Mouse (Mus musculus): Measurements from ENCODE around the gene Pga5. TPM values are rescaled to one million over a fixed set of nuclear protein-coding genes. Genes with fewer than 3 reads are reported as not detected.

The Pga5 gene
- total RNA-seq, 2 experiments from 2014 or later = not detected

DNA sequence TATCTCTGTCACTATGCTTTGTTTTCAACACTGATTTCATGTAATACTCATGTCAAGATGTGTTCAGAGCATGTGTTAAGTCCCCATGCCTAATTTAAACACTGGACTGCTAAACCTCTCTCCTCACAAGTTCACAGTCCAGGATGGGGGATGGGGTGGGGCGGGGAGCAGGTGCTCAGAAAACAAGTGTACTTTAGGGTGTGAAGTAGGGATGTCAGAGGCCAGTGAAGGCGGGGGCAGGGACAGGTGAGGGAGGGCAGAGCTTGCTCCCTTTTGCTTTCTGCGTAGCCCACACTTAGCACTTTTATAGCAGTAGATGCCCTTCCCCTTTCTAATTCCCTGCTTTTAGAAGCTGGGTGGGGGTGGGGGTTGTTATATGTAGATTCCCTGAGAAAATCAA, 12.8 kb downstream of the Pga5 start:
- no peak for DNase-seq

DNA sequence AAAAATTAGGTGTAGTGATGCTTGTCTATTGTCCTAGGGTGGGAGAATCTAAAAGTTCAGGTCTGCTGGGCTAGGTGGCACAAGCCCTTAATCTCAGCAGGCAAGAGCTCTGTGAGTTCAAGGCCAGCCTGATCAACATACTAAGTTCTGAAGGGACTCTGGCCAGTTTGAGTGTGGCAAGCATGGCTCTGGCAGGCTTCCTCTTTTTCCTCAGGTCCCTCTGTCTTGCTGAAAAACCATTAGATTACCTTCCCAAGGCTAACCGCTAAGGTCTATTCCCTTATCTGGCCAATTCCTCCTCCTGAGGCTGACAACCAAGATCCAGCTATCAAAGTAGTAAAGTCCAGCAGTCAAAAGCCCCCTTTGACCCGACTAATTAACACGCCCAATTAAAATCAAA, 15.2 kb downstream of the Pga5 start:
- DNase-seq = no peak

DNA sequence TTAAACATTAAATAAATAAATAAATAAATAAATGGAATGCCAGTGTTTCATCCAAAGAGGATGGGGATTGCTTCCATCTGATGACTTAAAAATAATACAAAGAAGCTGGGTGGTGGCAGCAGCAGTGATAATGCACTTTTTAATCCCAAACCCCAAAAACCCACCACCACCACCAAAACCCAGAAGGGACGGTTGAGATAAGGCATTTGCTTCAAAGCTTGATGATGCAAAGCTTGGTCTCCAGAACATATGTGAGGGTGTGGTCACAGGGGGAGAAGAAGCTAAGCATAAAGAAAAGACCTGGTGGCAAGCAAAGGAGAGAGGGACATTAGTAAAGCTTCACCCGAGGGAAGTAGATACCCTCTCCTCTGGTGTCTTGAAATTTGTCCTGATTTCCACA, 16.0 kb downstream of the Pga5 start:
- DNase-seq = no peak

DNA sequence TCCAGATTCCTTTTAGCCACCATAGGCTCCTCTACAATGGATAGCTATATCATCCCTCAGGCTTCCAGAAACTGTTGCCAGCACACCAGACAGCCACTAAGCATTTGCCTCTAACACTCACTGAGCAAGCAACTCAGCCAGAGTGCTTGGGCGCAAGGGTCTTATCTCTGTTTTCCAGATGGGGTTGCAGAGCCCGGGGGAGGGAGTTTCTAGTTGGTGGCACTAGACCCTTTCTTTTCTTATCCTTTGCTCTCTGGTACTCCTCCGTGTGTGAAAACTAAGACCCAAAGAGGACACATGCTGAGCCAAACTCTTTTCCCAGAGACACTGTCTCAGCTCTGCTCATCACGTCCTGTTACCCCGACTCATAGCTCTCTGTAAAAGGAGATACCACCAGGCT, 16.5 kb downstream of the Pga5 start:
- no peak for DNase-seq

DNA sequence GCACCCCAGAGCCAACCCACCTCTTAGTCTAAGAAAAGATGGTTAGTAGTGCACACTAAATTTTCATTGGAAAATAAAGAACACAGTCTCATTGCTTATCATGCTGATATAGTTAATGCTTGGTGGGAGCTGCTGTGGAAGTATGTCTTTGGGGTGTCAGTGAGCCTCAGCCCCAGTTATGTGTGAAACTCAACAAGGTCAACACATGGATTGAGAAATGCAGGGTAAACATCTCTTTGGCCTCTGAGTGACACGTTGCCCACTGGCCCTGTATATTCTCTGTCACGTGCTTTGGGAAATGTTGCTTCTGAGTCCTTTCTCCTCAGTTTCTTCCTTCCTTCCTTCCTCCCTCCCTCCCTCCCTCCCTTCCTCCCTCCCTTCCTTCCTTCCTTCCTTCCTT, 19.5 kb downstream of the Pga5 start:
- DNase-seq = no peak

DNA sequence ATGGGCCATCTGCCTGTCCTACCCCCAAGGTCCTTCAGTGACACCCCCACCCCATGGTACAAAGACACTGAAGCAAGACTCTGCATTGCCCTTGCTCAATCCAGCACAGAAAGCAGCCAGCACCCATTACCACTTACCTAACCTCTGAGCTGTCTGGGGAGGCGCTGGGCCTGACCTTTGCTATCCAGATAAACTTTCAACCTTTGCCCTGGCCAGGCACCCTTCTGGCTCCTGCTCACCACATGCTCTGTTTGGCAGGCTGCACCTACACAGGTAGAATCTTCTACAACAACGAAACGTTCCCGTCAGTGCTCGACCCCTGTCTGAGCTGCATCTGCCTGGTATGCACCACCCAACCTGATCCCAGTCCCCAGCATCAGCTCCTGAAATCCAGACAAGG, 20.1 kb downstream of the Pga5 start:
- no peak for DNase-seq

DNA sequence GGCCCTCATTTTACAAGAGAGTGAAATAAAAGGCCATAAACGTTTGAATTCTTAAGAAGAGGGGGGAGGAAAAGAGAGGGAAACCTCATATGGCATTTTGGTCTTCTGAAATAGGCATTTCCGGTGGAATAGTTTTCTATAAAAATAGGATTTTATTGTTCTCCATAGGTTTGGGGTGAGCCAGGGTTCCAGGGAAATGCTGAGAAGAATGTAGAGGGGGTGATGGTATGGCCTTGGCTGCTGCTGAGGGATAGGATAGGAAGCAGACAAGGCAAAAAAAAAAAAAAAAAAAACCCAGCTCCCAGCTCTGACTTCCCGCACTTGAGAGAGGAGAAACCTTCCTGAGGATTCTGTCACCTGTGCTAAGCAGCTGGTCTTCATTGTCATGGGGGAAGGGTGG, 21.8 kb downstream of the Pga5 start:
- no peak for DNase-seq

DNA sequence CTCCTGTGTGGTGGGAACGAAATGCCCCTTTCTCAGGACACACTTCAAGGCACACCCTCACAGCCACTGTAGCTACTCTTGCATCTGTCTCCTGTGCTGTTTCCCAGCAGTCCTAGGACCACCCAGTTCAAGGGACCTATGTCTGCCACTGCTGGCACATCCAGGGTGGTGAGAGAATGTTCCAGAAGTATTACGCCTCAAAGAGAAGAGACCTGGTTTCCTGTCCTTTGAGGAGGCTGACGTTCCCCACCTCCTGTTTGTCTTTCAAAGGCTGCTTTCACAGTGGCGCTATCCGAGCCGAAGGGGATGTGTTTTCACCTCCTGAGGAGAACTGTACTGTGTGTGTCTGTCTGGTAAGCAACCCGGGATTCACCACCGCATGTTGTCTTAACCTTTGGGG, 29.7 kb downstream of the Pga5 start:
- DNase-seq = no peak

DNA sequence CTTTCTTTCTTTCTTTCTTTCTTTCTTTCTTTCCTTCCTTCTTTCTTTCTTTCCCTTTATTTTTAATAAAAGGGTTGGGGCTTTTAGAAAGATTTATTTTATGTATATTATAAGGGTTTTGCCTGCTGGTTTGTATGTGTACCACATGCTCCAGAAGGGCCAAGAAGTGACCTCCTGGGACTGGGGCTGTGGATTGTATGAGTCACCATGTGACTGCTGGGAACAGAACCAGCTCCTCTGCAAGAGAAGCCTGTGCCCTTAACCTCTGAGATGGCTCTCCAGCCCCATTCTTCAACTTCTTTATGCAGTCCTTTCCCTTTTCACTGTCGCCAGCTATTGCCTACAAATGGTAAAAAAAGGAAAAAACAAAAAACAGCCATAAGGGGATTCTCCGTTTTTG, 32.3 kb downstream of the Pga5 start:
- no peak for DNase-seq

DNA sequence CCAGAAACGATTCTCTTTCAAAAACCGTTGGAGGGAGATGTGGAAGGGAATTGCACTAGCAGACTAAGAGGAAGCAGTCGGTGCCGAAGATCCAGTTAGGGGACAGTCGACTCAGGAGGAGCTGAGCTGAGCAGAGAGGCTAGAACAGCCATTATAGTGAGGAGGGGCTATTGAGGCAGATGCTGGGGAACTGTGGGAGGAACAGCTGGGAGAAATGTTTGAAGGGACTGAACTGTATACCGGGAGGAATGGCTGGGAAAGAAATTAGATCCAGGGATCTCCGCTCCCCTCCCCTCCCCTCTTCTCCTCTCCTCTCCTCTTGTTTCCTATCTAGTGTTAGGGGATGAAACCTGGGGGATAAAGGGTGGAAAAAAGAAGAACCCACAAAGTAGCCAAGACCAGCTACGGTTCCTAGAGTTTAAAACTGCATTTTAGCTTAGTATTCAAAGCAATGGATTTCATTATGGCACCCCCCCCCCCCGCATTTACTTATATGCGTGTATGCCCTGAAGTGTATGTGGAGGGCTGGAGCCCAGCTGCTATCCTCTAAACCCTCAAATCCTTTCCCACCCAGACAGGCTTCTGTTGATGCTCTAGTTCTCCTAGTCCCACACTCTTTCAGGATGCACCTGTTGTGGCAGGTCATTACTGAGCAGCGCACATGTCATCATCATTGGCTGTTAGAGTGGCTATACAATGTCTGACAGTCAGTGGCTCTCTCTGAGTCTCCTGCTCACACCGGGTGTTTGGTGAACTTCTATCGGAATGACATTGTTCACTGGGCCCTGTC, 37.1 kb downstream of the Pga5 start:
- DNase-seq = no peak

DNA sequence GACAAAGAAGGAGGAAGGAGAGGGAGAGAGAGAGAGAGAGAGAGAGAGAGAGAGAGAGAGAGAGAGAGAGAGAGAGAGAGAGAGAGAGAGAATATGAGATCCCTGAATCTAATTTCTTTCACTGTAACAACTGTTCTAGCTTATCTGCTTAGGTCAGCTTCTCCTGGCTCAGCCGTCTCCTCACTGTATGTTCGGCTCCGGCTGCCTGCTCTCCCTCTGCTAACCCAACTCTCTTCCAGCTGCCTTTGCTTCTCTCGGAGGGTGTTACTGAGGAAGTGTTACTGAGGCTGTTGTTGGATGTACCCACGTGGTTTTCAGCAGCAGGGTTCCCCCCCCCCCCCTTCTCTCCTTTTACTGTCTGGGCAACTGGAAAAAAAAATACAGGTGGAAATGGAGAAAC, 37.8 kb downstream of the Pga5 start:
- DNase-seq = no peak

DNA sequence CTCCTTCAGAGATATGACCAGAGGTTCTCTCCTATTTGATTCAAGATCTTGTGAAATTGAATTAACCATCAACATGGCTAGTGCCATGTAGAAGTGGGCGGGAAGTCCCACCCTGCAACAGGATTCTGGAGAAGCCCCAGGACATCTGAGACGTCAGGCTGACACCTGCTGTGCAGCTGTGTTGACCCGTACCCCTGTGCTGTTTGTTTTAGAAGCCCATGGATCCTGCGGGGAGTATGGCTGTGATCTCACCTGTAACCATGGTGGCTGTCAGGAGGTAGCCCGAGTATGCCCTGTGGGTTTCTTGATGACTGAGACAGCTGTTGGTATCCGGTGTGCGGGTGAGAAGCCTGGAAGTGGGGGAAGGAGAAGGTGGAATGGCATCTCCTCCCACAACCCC, 40.0 kb downstream of the Pga5 start:
- DNase-seq = no peak

DNA sequence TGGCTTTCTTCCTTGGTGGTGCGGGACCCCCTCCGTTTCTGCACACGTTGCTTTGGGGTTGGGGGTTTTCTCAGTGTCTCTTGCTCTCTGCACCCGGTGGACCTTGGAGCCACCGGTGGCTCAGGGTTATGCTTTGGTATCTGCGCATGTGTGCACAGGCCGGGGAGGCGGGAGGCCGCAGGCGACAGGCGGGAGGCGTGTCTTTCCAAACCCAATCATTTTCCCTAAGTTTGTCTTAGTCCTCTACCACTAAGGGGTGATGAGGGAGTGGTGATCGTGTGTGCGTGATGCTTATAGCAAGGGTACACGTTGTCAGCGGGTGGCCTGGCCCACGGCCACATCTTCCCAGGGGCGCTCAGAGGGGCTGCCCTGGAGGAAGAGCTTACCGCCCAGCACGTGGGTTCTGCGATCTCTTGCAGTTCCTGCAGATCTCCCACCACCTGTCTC, 43.0 kb downstream of the Pga5 start:
- DNase-seq = peak; percentile 51

DNA sequence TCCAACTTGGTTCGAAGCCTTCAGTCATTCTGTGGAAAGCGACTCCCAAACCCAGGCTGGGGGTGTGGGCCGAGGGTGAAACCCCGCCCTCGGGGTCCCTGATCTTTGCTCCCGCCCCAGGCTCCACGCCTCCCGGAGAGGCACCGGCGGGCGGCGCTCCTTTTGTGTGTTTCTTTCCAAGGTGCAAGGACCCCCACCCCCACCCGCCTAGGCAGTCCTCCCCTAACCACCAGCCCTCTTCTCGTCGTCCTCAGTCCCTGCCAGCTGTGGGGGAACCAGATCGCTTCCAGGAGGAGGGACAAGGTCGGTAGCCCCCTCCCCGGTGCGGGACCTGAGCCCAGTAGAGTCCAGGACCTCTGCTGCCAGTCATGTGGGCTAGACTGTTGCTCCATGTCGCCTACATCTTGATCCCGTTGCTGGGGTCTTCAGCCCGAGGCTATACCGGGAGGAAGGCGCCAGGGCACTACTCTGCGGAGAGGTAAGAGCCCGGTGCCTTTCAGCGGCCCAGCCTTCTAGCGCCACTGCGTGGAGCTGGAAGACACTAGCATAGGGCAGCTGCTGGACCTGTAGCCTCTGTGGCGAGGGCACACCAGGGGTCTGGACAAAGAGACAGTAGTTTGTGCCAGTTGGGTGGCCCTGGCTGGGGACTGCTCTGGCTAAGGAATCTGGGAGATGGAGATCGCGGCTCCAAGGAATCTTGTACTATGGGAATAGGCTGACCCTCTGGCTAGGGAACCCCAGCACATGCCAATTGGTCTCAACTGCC, 43.6 kb downstream of the Pga5 start, which contains the start of gene Vwce:
TSS of gene Vwce (plus strand) at position 108 of the 766 bp plus-strand sequence.
- peak; percentile 47 for DNase-seq

Other genes with a start within 250 kb of the Pga5 start
- gene Lrrc10b, start 220.6 kb downstream of the Pga5 start, total RNA-seq (2021) = under 1 TPM; 0.40 to 0.43 TPM
- 1 to 10 TPM in 1 of 2 experiments, under 1 TPM in 1; 0.40 to 1.3 TPM for gene Ppp1r32, start 195.1 kb downstream of the Pga5 start, total RNA-seq (2021)
- gene Cpsf7, start 152.8 kb downstream of the Pga5 start, total RNA-seq (2021) = 10 to 100 TPM; 26.6 to 33.0 TPM
- gene Sdhaf2, start 151.9 kb downstream of the Pga5 start, total RNA-seq (2021) = 10 to 100 TPM; 42.5 to 45.1 TPM
- 1 to 10 TPM; 2.3 to 3.0 TPM for gene Tmem216, start 121.8 kb downstream of the Pga5 start, total RNA-seq (2021)
- 1 to 10 TPM; 5.0 to 6.1 TPM for gene Cyb561a3, start 100.9 kb downstream of the Pga5 start, total RNA-seq (2021)
- 1 to 10 TPM; 2.3 to 3.3 TPM for gene Tmem138, start 100.7 kb downstream of the Pga5 start, total RNA-seq (2021)
- gene Ddb1, start 72.7 kb downstream of the Pga5 start, total RNA-seq (2021) = 100 to 1,000 TPM; 208 to 236 TPM
- 1 to 10 TPM; 7.9 to 8.0 TPM for gene Tkfc, start 72.4 kb downstream of the Pga5 start, total RNA-seq (2021)
- gene Vwce, start 43.9 kb downstream of the Pga5 start, total RNA-seq (2021) = under 1 TPM; 0.05 to 0.81 TPM
- gene Vps37c, start 10.7 kb upstream of the Pga5 start, total RNA-seq (2021) = 10 to 100 TPM; 17.3 to 23.1 TPM
- gene Cd5, start 60.9 kb upstream of the Pga5 start, total RNA-seq (2021) = under 1 TPM in 1 of 2 experiments, not detected in 1; 0.25 TPM
- gene Cd6, start 152.0 kb upstream of the Pga5 start, total RNA-seq (2021) = under 1 TPM in 1 of 2 experiments, not detected in 1; 0.26 TPM
- 1 to 10 TPM in 1 of 2 experiments, under 1 TPM in 1; 0.75 to 1.6 TPM for gene Slc15a3, start 161.7 kb upstream of the Pga5 start, total RNA-seq (2021)
- gene Tmem132a, start 191.9 kb upstream of the Pga5 start, total RNA-seq (2021) = 10 to 100 TPM; 26.9 to 29.9 TPM
- gene Tmem109, start 203.9 kb upstream of the Pga5 start, total RNA-seq (2021) = 100 to 1,000 TPM; 208 to 212 TPM
- gene Prpf19, start 217.2 kb upstream of the Pga5 start, total RNA-seq (2021) = 100 to 1,000 TPM; 264 to 270 TPM
- gene Zp1, start 242.6 kb upstream of the Pga5 start, total RNA-seq (2021) = under 1 TPM in 1 of 2 experiments, not detected in 1; 0.23 TPM

Measured in gastrocnemius, postnatal 10 days (tissue).